Mouse (Mus musculus) ES-E14 (cell line): ENCODE data around the gene Fry. TPM values are rescaled to one million over a fixed set of nuclear protein-coding genes. Genes with fewer than 3 reads are reported as not detected.

Experiments used
- DNase-seq: peaks from one replicate; pipeline ENCODE4 v3.0.0-alpha.2; 2013; ENCODE audit warnings: low read depth, low spot score
- H3K27ac ChIP-seq: 2 replicates; pipeline ENCODE4 v1.5.1; 2012; ENCODE audit warnings: low read depth, mild to moderate bottlenecking, low read length, moderate library complexity, mixed read lengths; ENCODE audit not compliant: poor library complexity, insufficient read depth, severe bottlenecking
- H3K36me3 ChIP-seq: 2 replicates; pipeline ENCODE4 v1.6.1; 2012; ENCODE audit warnings: mild to moderate bottlenecking, low read length, moderate library complexity, mixed read lengths; ENCODE audit not compliant: control insufficient read depth, poor library complexity, insufficient read depth, severe bottlenecking
- H3K4me1 ChIP-seq, 2 experiments: fragments of 150-350 bp in 1 of 2; sonication (generic) in 1 of 2; 2 replicates each; pipeline ENCODE4 v1.6.1; 2012; ENCODE audit warnings: low read length in 2 of 2, mild to moderate bottlenecking in 1 of 2, mixed read lengths in 1 of 2; ENCODE audit not compliant: control insufficient read depth in 2 of 2, insufficient read depth in 2 of 2, poor library complexity in 1 of 2
- H3K4me3 ChIP-seq, 2 experiments: fragments of 150-350 bp in 1 of 2; sonication (generic) in 1 of 2; 2 replicates each; pipeline ENCODE4 v1.5.1; 2012; ENCODE audit warnings: low read length in 2 of 2, low read depth in 1 of 2, mild to moderate bottlenecking in 1 of 2, mixed read lengths in 1 of 2; ENCODE audit not compliant: insufficient read depth in 1 of 2, poor library complexity in 1 of 2, severe bottlenecking in 1 of 2
- H3K9ac ChIP-seq: 2 replicates; pipeline ENCODE4 v1.6.1; 2012; ENCODE audit warnings: low read depth, mild to moderate bottlenecking, low read length, mixed read lengths; ENCODE audit not compliant: poor library complexity, insufficient read depth, severe bottlenecking
- H3K9me3 ChIP-seq: fragments of 150-350 bp; sonication (generic); 2 replicates; pipeline ENCODE4 v1.6.1; 2012; ENCODE audit warnings: low read depth, mild to moderate bottlenecking, low read length; ENCODE audit not compliant: control insufficient read depth, insufficient read depth
- CHD2 ChIP-seq: IDR thresholded peaks from 2 replicates; pipeline ENCODE4 v1.6.1; 2014; ENCODE audit warnings: mild to moderate bottlenecking, low read depth, low read length, inconsistent platforms
- HCFC1 ChIP-seq: IDR thresholded peaks from 2 replicates; pipeline ENCODE4 v1.6.1; 2012; ENCODE audit warnings: low read length, inconsistent platforms, borderline replicate concordance; ENCODE audit not compliant: insufficient read depth
- MAFK ChIP-seq: IDR thresholded peaks from 2 replicates; pipeline ENCODE4 v1.6.1; 2014; ENCODE audit warnings: mild to moderate bottlenecking, low read depth, low read length, inconsistent platforms; ENCODE audit not compliant: insufficient read depth
- ZC3H11A ChIP-seq: IDR thresholded peaks from 2 replicates; pipeline ENCODE4 v1.6.1; 2012; ENCODE audit warnings: low read depth, mild to moderate bottlenecking, inconsistent platforms, low read length, borderline replicate concordance
- ZNF384 ChIP-seq: IDR thresholded peaks from 2 replicates; pipeline ENCODE4 v1.6.1; 2012; ENCODE audit warnings: low read depth, low read length, inconsistent platforms
- in situ Hi-C, 2 experiments: fragments of 600-800 bp; cut with MboI; formaldehyde crosslinking; loops; one replicate each; pipeline ENCODE4 v1.15.1; 2025; ENCODE audit warnings: low sequenced_read_pairs in 2 of 2, inconsistent platforms in 1 of 2; ENCODE audit not compliant: unreplicated experiment in 2 of 2
- total RNA-seq: library from RNA; depleted of rRNA; stranded (reverse); fragments of 300-350 nt; gene quantifications from 2 replicates; pipeline ENCODE4 v1.2.3, GENCODE M21; 2012

Gene Fry
- total RNA-seq, 1 experiment = 8.4 TPM

GRCm38 (mm10) chr5:150263162-150263561 is 144.7 kb downstream of the Fry start:
- Histone ChIP-seq H3K27ac (no peak overlapping the region), H3K9me3 (no peaks in the 10 kb centered on the region), H3K4me3 (no peak overlapping the region), H3K4me1 (peaks cover 3 to 6% of the 10 kb centered on the region in 2 experiments; a peak in 2 of 4 replicates), H3K36me3 (no peaks in the 10 kb centered on the region), H3K9ac (no peak overlapping the region)
- no peak for DNase-seq
- in situ Hi-C loops = no loop called here
- TF ChIP-seq ZC3H11A = no peak
- no peak for TF ChIP-seq ZNF384
- no peak for TF ChIP-seq CHD2
- TF ChIP-seq MAFK = no peak
- TF ChIP-seq HCFC1 = no peak

DNA sequence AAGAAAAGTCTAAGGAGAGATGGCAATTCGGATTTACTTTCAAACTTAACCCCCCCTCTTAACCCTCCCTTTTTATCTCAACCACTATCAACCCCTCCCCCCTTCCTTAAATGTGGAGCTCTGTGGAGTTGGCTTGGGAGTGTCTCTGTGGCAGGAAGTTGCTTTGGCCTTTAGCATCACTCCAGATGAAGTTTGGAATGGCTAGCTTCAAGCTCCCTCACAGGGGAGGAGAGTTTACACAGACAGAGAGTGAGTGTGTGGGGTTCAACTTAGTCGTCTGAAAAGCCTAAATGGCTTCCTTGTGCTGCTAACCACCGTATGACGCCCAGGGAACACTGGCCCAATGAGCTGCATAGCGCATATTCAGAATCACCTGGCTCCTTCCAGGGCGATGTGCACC is 145.2 kb downstream of the Fry start:
- Histone ChIP-seq H3K36me3 (no peaks in the 10 kb centered on the region), H3K27ac (no peak overlapping the region), H3K4me3 (no peak overlapping the region), H3K9me3 (no peaks in the 10 kb centered on the region), H3K9ac (no peak overlapping the region), H3K4me1 (peaks cover 3 to 6% of the 10 kb centered on the region in 2 experiments; a peak in 2 of 4 replicates)
- no peak for DNase-seq
- TF ChIP-seq HCFC1 = no peak
- no peak for TF ChIP-seq ZNF384
- no peak for TF ChIP-seq ZC3H11A
- no peak for TF ChIP-seq CHD2
- no peak for TF ChIP-seq MAFK
- in situ Hi-C loops = no loop called here

GRCm38 (mm10) chr5:150265005-150265404 is 146.6 kb downstream of the Fry start:
- Histone ChIP-seq H3K9me3 (no peaks in the 10 kb centered on the region), H3K27ac (no peak overlapping the region), H3K36me3 (no peaks in the 10 kb centered on the region), H3K4me3 (no peak overlapping the region), H3K4me1 (peaks cover 0 to 2% of the 10 kb centered on the region in 2 experiments; a peak in 1 of 4 replicates), H3K9ac (no peak overlapping the region)
- in situ Hi-C loops = no loop called here
- DNase-seq = no peak
- TF ChIP-seq HCFC1 (no peak), MAFK (no peak), ZC3H11A (no peak), CHD2 (no peak), ZNF384 (no peak)

GRCm38 (mm10) chr5:150265953-150266352 is 147.5 kb downstream of the Fry start:
- Histone ChIP-seq H3K9ac (no peak overlapping the region), H3K27ac (no peak overlapping the region), H3K4me1 (peaks cover 0 to 2% of the 10 kb centered on the region in 2 experiments; a peak in 1 of 4 replicates), H3K4me3 (no peak overlapping the region), H3K9me3 (no peaks in the 10 kb centered on the region), H3K36me3 (no peaks in the 10 kb centered on the region)
- in situ Hi-C loops = no loop called here
- no peak for TF ChIP-seq HCFC1
- TF ChIP-seq CHD2 = no peak
- no peak for TF ChIP-seq MAFK
- TF ChIP-seq ZNF384 = no peak
- TF ChIP-seq ZC3H11A = no peak
- no peak for DNase-seq

DNA sequence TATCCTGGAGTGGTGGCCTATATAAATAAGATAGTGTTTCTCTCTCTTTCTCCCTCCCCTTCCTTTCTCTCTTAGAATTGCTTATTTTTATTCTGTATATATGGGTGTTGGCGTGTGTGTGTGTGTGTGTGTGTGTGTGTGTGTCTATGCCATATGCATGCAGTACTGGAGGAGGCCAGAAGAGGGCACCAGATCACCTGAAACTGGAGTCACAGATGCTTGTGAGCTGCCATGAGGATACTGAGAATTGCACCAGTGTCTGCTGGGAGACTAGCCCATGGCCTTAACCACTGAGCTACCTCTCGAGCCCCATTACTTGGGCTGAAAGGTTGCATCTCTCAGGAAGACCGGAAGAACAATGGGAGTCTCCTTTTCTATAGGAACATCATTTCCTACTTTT is 149.8 kb downstream of the Fry start:
- DNase-seq = no peak
- H3K9ac ChIP-seq = no peak overlapping the region
- no peaks in the 10 kb centered on the region for H3K9me3 ChIP-seq
- TF ChIP-seq MAFK (no peak), CHD2 (no peak), ZNF384 (no peak), ZC3H11A (no peak), HCFC1 (no peak)
- H3K36me3 ChIP-seq = no peaks in the 10 kb centered on the region
- in situ Hi-C loops = no loop called here
- no peaks in the 10 kb centered on the region for H3K4me1 ChIP-seq
- H3K27ac ChIP-seq = no peak overlapping the region
- H3K4me3 ChIP-seq = no peak overlapping the region
